Mouse (Mus musculus) macrophage (primary cell): ENCODE data around the gene Pard6b. TPM values are rescaled to one million over a fixed set of nuclear protein-coding genes. Genes with fewer than 3 reads are reported as not detected.

Source experiments
- H3K27ac ChIP-seq: fragments of 350-480 bp; formaldehyde crosslinking; 2 replicates; pipeline ENCODE4 v1.9.0; 2021
- H3K36me3 ChIP-seq: fragments of 350-480 bp; formaldehyde crosslinking; 2 replicates; pipeline ENCODE4 v1.9.0; 2021; ENCODE audit errors: inconsistent target
- H3K4me3 ChIP-seq: fragments of 350-480 bp; formaldehyde crosslinking; 2 replicates; pipeline ENCODE4 v1.9.0; 2021; ENCODE audit errors: inconsistent target
- H3K79me2 ChIP-seq: fragments of 350-480 bp; formaldehyde crosslinking; 2 replicates; pipeline ENCODE4 v1.9.0; 2021; ENCODE audit errors: inconsistent target
- WGBS: methylation state at CpG from one replicate; pipeline ENCODE4 v1.1.7; 2026; ENCODE audit warnings: inconsistent platforms; ENCODE audit not compliant: missing documents; 5-methylcytosine and 5-hydroxymethylcytosine counted together
- polyA plus RNA-seq: library from polyadenylated mRNA; stranded (reverse); fragments of 250-400 nt; gene quantifications from 3 replicates; pipeline ENCODE4 v1.2.4, GENCODE M21; 2018; ENCODE audit warnings: inconsistent platforms

Pard6b gene
- polyA plus RNA-seq, 1 experiment from 2014 or later, result not detected

- no peaks in the 10 kb centered on the region for H3K36me3 ChIP-seq
- H3K4me3 ChIP-seq, result no peak overlapping the region
- no peak overlapping the region for H3K27ac ChIP-seq
- 86% methylated on average over 20 of the region's 20 CpGs for WGBS
- no peaks in the 10 kb centered on the region for H3K79me2 ChIP-seq
Observed at GRCm38 (mm10) chr2:168076840-168077576, 3.8 kb upstream of the Pard6b start.

DNA sequence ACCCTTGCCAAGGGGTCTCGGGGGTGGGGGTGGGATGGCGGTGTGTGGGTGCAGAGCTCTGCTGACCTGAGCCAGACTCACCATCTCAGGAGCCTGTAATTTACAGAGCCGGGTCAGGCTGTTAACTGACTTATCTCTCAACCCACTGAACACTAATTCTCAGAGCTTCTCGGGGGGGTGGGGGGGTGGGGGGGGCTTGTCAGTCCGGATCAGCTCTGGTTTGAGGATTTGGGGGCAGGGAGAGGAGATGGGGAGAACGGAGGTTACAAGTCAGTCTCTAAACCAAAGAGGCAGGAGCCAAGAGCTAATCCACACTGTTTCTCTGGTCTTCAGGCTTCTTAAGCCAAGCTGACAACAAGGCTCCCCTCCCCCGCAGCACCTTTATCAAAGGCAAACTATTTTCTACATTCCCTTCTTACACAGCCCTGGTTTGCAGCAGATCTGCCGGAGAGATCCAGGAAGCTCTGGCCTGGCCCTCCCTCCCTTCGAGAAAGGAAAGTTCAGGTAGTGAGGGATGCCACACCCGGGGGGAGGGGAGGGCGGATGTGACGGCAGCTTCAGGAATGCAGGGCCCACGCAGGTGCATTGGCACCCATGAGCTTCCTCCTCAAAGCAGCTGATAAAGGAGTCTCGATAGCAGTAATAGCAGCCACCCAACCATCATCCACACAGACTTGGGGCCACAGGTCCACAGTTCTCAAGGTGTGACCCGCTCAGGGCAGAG, 2.5 kb upstream of the Pard6b start:
- Histone ChIP-seq H3K36me3 (no peaks in the 10 kb centered on the region), H3K4me3 (no peak overlapping the region), H3K79me2 (no peaks in the 10 kb centered on the region), H3K27ac (no peak overlapping the region)
- 84% methylated on average over 13 of the region's 15 CpGs for WGBS

GRCm38 (mm10) chr2:168081299-168081932, 612 bp downstream of the Pard6b start:
- Histone ChIP-seq H3K79me2 (no peaks in the 10 kb centered on the region), H3K4me3 (no peak overlapping the region), H3K27ac (no peak overlapping the region), H3K36me3 (no peaks in the 10 kb centered on the region)
- WGBS, result under 1% methylated on average over 49 of the region's 49 CpGs

DNA sequence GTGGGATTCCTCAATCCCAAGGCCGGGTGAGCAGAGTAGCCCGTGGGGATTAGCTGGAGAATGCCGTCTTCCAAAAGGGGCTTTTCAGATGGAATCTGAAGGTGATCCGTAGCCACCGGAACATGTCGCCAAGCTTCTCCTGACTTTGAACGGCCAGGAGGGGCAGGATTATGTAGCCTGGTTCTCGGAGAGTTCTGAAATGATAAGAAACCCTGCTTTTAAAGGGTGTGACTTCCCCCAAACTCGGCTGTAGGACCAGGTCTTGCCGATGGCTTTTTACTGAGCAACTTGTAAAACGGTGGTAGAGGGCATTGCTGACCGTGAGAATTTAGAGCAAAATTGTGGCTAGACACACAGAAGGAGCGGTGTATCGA, 1.1 kb downstream of the Pard6b start:
- H3K36me3 ChIP-seq, result no peaks in the 10 kb centered on the region
- H3K27ac ChIP-seq, result no peak overlapping the region
- WGBS, result 10% methylated on average over 14 of the region's 14 CpGs
- no peak overlapping the region for H3K4me3 ChIP-seq
- no peaks in the 10 kb centered on the region for H3K79me2 ChIP-seq

GRCm38 (mm10) chr2:168083593-168083992, 2.8 kb downstream of the Pard6b start:
- Histone ChIP-seq H3K79me2 (no peaks in the 10 kb centered on the region), H3K4me3 (no peak overlapping the region), H3K36me3 (no peaks in the 10 kb centered on the region), H3K27ac (no peak overlapping the region)
- WGBS, result 57% methylated on average over 2 of the region's 2 CpGs

DNA sequence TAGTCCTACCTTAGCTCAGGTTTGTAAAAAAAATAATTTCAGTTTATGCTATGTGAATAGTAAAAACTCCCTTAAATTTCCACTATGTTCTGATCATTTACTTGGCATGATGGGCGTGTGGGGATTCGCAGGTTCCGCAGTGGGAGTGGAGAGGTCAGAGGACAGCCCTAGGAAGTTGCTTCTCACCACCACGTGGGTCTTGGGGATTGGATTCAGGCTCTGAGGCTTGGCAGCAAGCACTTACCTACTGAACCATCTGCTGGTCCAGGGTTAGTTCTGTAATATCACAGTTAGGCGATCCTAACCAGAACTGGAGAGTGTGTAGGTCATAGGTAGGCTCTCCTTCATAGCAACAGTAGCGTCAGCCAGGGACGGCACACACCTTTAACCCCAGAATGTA, 3.4 kb downstream of the Pard6b start:
- WGBS, result 96% methylated on average over 7 of the region's 7 CpGs
- Histone ChIP-seq H3K27ac (no peak overlapping the region), H3K4me3 (no peak overlapping the region), H3K79me2 (no peaks in the 10 kb centered on the region), H3K36me3 (no peaks in the 10 kb centered on the region)

GRCm38 (mm10) chr2:168085621-168086265, 4.9 kb downstream of the Pard6b start:
- no peaks in the 10 kb centered on the region for H3K79me2 ChIP-seq
- WGBS, result 86% methylated on average over 10 of the region's 10 CpGs
- no peak overlapping the region for H3K27ac ChIP-seq
- H3K4me3 ChIP-seq, result no peak overlapping the region
- H3K36me3 ChIP-seq, result no peaks in the 10 kb centered on the region

GRCm38 (mm10) chr2:168086318-168086717, 5.5 kb downstream of the Pard6b start:
- no peaks in the 10 kb centered on the region for H3K79me2 ChIP-seq
- no peaks in the 10 kb centered on the region for H3K36me3 ChIP-seq
- 89% methylated on average over 6 of the region's 6 CpGs for WGBS
- no peak overlapping the region for H3K4me3 ChIP-seq
- no peak overlapping the region for H3K27ac ChIP-seq

DNA sequence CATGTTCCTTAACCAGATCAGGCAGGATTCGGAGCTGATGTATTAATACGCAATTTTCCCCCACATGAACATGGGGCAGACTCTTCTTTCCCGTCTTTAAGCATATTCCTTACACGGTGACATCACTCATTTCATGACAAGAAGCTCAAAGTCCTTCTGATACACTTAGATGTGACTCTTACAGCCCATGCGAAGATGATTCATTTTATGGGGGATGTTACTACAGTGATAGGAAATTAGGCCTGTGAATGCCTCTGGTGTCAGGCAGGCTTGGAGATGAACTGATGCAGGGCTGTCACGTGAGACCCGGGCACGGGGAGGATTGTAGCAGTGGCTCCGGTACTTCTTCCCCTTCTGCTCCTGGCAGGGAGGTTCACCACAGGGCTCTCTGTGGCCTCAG, 6.0 kb downstream of the Pard6b start:
- H3K36me3 ChIP-seq, result no peaks in the 10 kb centered on the region
- 87% methylated on average over 9 of the region's 9 CpGs for WGBS
- no peak overlapping the region for H3K4me3 ChIP-seq
- H3K27ac ChIP-seq, result no peak overlapping the region
- no peaks in the 10 kb centered on the region for H3K79me2 ChIP-seq

DNA sequence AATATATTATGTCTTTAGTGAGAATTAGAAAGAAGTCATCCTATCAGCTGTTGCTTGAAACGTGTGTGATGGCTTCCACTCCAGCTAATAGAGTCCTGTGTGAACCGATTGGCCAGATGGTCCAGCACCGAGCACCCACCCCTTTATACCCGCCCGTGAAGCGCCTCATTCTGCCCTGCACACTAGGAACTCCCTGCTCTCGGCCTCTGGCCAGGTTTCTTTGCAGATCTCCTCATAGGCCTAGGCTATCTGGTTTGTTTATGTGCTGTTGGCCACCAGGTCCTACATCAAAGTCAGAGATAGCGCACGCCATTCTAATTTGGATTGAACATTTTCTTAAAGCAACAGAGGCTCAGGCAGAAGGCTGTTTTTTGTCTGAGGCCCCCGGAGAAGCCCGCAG, 10.8 kb downstream of the Pard6b start:
- no peaks in the 10 kb centered on the region for H3K36me3 ChIP-seq
- WGBS, result 92% methylated on average over 11 of the region's 11 CpGs
- H3K79me2 ChIP-seq, result no peaks in the 10 kb centered on the region
- no peak overlapping the region for H3K27ac ChIP-seq
- H3K4me3 ChIP-seq, result no peak overlapping the region

- WGBS, result 94% methylated on average over 4 of the region's 4 CpGs
- Histone ChIP-seq H3K79me2 (no peaks in the 10 kb centered on the region), H3K27ac (no peak overlapping the region), H3K4me3 (no peak overlapping the region), H3K36me3 (no peaks in the 10 kb centered on the region)
Observed at GRCm38 (mm10) chr2:168093077-168093476, 12.3 kb downstream of the Pard6b start.

DNA sequence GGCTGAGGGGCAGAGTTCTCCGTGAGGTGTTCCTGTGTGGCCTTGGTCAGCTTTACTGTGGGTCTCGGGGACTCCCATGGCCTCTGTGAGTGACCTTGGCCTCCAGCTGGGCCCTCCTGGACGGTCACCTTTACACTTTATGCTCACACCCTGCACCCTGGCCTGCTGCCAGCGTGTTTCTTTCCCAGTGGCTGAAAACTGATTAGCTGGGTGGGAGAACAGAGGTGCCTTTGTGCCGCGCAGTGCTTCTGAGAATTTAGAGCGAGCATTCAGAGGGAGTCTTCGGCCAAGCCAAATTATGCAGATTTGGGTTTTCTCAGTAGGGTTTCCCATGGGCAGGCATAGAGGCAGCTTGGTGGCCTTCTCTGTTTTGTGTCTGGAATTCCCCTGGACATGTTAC, 14.3 kb downstream of the Pard6b start:
- Histone ChIP-seq H3K27ac (no peak overlapping the region), H3K36me3 (no peaks in the 10 kb centered on the region), H3K79me2 (no peaks in the 10 kb centered on the region), H3K4me3 (no peak overlapping the region)
- WGBS, result 95% methylated on average over 8 of the region's 8 CpGs

DNA sequence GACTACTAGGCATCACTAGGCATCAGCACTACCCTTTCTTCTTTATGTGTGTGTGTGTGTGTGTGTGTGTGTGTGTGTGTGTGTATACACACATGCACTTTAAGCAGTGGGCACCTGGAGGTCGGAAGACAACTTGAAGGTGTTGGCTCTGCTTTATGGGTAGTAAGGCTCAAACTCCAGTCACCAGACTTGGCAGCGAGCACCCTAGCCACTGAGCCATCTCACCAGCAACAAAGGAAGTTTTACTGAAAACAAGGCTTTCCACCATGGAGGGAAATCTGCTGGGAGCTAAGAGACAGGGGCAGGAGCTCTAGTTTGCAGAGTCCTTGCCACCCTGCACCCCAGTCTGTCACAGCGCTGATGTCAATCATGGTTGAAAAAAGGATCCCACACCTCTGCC, 15.7 kb downstream of the Pard6b start:
- Histone ChIP-seq H3K79me2 (no peaks in the 10 kb centered on the region), H3K36me3 (no peaks in the 10 kb centered on the region), H3K27ac (no peak overlapping the region), H3K4me3 (no peak overlapping the region)
- WGBS, result 100% methylated on average over 3 of the region's 3 CpGs

DNA sequence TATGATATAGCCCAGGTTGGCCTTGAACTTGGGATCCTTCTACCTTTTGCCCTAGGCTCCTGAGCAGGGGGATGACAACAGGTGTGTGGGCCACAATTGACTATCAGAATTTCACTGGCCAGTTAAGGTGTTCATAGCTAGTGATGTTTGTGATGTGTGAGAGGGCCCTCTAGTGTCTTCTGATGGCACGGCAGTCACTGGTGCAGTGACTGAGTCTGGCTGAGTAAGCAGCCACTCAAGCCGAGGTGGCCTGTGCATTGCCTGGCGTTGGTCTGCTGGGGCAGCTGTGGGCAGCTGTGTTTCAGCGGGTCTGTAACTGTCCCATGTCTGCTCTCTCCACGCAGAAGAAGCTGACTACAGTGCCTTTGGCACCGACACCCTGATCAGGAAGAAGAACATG, 17.2 kb downstream of the Pard6b start:
- no peaks in the 10 kb centered on the region for H3K79me2 ChIP-seq
- H3K36me3 ChIP-seq, result no peaks in the 10 kb centered on the region
- H3K27ac ChIP-seq, result no peak overlapping the region
- WGBS, result 45% methylated on average over 6 of the region's 6 CpGs
- H3K4me3 ChIP-seq, result no peak overlapping the region

DNA sequence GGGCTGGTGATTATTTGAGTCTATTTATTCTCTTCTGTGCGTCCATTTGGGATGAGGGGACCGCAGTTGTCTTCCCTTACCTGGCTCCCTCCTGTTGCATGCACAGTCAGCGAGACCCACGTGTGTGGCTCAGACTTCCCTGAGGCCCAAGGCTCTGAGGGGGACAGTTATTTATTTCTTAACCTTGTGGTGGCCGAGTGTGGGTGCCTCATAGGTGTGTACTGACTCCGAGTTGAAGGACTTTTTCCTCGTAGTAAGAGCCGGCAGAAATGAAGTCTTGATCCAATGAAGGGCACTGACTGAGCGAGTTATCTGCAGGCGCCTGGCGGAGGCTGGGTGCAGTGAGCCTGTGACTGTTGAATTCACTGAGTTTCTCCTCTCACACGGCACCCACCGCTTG, 19.2 kb downstream of the Pard6b start:
- no peak overlapping the region for H3K27ac ChIP-seq
- H3K36me3 ChIP-seq, result no peaks in the 10 kb centered on the region
- no peak overlapping the region for H3K4me3 ChIP-seq
- no peaks in the 10 kb centered on the region for H3K79me2 ChIP-seq
- 96% methylated on average over 11 of the region's 13 CpGs for WGBS
